Mouse (Mus musculus): ENCODE results near the gene Lcat. TPM values are rescaled to one million over a fixed set of nuclear protein-coding genes. Genes with fewer than 3 reads are reported as not detected.

The Lcat gene
- polyA plus RNA-seq, 1 experiment from 2014 or later: 1.3 TPM

DNA sequence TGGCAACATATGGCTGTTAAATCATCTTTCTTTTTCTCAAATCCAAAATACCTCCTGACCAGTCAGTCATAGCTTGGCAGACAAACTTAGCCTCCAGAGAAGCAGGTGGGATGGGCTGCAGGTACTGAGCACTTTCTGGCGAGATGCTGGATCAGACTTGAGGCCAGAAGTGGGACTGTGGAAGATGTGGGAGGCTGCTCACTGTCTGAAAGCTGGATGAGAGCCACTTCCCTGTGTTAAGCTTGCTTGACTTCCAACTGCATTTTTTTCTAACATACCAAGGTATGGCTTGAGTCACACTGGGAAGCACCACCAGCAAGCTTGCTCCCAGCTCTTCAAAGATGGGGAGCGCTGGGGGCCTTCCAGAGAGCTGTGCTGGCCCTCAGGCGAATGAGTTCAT, 18.1 kb downstream of the Lcat start:
- H3K4me2 ChIP-seq: no peak overlapping the region
- H3K9ac ChIP-seq: no peak overlapping the region
- no peak overlapping the region for H3K4me3 ChIP-seq
- H3K36me3 ChIP-seq: peaks cover 6% of the 10 kb centered on the region; the same call in 1 of the 2 replicates
- no peak overlapping the region for H3K27ac ChIP-seq
- H3K4me1 ChIP-seq (replicated peaks): peaks cover 8% of the 10 kb centered on the region; the same call in 1 of the 2 replicates
- H3K27me3 ChIP-seq: no peaks in the 10 kb centered on the region
- ATAC-seq (replicated peaks; ENCODE audit: insufficient number of reproducible peaks, insufficient read depth, low FRiP score, low read depth): no peak
- no peaks in the 10 kb centered on the region for H3K9me3 ChIP-seq (replicated peaks)
- WGBS: 66% methylated on average over 3 of the region's 3 CpGs

- Histone ChIP-seq H3K27me3 (no peaks in the 10 kb centered on the region), H3K27ac (no peak overlapping the region), H3K4me3 (no peak overlapping the region), H3K9me3 (replicated peaks) (no peaks in the 10 kb centered on the region), H3K4me2 (no peak overlapping the region), H3K9ac (no peak overlapping the region), H3K36me3 (peaks cover 13% of the 10 kb centered on the region; the same call in 1 of the 2 replicates), H3K4me1 (replicated peaks) (peaks cover 6% of the 10 kb centered on the region; the same call in 1 of the 2 replicates)
- WGBS: 74% methylated on average over 3 of the region's 3 CpGs
- ATAC-seq (replicated peaks; ENCODE audit: insufficient number of reproducible peaks, insufficient read depth, low FRiP score, low read depth): no peak
Observed at GRCm38 (mm10) chr8:105919390-105919789, 23.8 kb downstream of the Lcat start.

GRCm38 (mm10) chr8:105900941-105901616, 42.1 kb downstream of the Lcat start:
- Histone ChIP-seq H3K27me3 (no peaks in the 10 kb centered on the region), H3K36me3 (no peaks in the 10 kb centered on the region), H3K9me3 (replicated peaks) (no peaks in the 10 kb centered on the region), H3K4me3 (peak overlapping the region; percentile 97), H3K27ac (peak overlapping the region; percentile 93), H3K9ac (peak overlapping the region; percentile 99), H3K4me2 (peak overlapping the region; percentile 70), H3K4me1 (replicated peaks) (peaks cover 12% of the 10 kb centered on the region)
- no peak for ATAC-seq (replicated peaks; ENCODE audit: insufficient number of reproducible peaks, insufficient read depth, low FRiP score, low read depth)
- 26% methylated on average over 16 of the region's 16 CpGs for WGBS

GRCm38 (mm10) chr8:105900180-105900940, 42.8 kb downstream of the Lcat start, which contains the start of gene Pskh1:
Gene Pskh1 (plus strand): TSS chr8:105900441.
- peak; percentile 95 for ATAC-seq (replicated peaks; ENCODE audit: insufficient number of reproducible peaks, insufficient read depth, low FRiP score, low read depth)
- Histone ChIP-seq H3K4me3 (peak within 1 kb of the TSS; percentile 97), H3K4me2 (peak within 1 kb of the TSS; percentile 70), H3K27me3 (no peaks in the 10 kb centered on the region), H3K4me1 (replicated peaks) (peaks cover 12% of the 10 kb centered on the region), H3K9ac (peak within 1 kb of the TSS; percentile 99), H3K9me3 (replicated peaks) (no peaks in the 10 kb centered on the region), H3K36me3 (no peaks in the 10 kb centered on the region), H3K27ac (peak within 1 kb of the TSS; percentile 93)
- under 1% methylated on average over 68 of the region's 68 CpGs for WGBS

DNA sequence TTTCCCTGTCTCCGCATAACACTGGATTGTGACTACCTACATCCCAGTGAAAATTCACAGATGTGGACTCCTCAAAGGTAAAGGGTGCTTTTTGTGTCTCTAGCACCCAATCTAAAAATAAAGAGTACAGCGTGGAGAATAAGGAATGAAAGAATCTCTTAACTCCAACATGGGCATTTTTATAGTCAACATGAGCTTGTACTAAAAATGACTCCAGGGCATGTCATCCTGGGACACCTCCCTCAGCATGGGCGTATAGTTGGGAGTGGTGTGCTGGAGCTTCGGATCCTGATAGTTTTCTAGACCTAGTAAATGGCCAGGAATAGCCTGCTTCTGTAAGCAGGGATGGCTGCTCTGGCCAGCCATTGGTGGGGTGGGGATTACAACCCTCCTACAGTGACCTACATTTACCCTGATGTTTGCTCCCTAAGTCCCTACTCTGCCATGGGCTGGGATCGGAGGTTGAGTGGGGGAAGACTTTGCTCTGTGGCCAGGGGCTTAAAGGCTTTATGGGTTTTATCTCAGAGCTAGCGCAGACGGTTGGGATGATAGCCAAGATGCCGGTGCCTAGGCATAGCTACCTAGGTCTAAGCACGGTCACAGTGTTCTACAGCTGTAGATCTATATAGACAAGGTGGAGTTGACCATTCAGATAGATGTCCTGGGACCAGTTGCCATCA, 45.2 kb downstream of the Lcat start:
- no peaks in the 10 kb centered on the region for H3K9me3 ChIP-seq (replicated peaks)

GRCm38 (mm10) chr8:105893339-105893738, 49.8 kb downstream of the Lcat start, which contains the start of gene Nrn1l:
Gene Nrn1l (plus strand): TSS chr8:105893567.
- peak; percentile 86 for ATAC-seq (replicated peaks; ENCODE audit: insufficient number of reproducible peaks, insufficient read depth, low FRiP score, low read depth)
- 9% methylated on average over 11 of the region's 11 CpGs for WGBS
- Histone ChIP-seq H3K9me3 (replicated peaks) (no peaks in the 10 kb centered on the region), H3K27me3 (no peaks in the 10 kb centered on the region), H3K4me2 (peak within 1 kb of the TSS; percentile 36), H3K4me3 (no peak within 1 kb of the TSS), H3K36me3 (peaks cover 44% of the 10 kb centered on the region), H3K4me1 (replicated peaks) (peaks cover 6% of the 10 kb centered on the region), H3K9ac (0 out of 2 replicates have a peak within 1 kb of the TSS, but pooled peaks have one; percentile 14), H3K27ac (peak within 1 kb of the TSS; percentile 54; the same call in 1 of the 2 replicates)

More for the DNA sequence above, 45.2 kb downstream of the Lcat start:
- H3K36me3 ChIP-seq: peaks cover 1% of the 10 kb centered on the region; the same call in 1 of the 2 replicates
- H3K4me3 ChIP-seq: no peak overlapping the region
- no peaks in the 10 kb centered on the region for H3K27me3 ChIP-seq
- H3K4me1 ChIP-seq (replicated peaks): peaks cover 18% of the 10 kb centered on the region
- no peak for ATAC-seq (replicated peaks; ENCODE audit: insufficient number of reproducible peaks, insufficient read depth, low FRiP score, low read depth)
- no peak overlapping the region for H3K4me2 ChIP-seq
- H3K9ac ChIP-seq: no peak overlapping the region
- WGBS: 63% methylated on average over 9 of the region's 9 CpGs
- H3K27ac ChIP-seq: no peak overlapping the region

- Histone ChIP-seq H3K9ac (no peak overlapping the region), H3K4me2 (no peak overlapping the region), H3K4me1 (replicated peaks) (peaks cover 6% of the 10 kb centered on the region), H3K36me3 (peaks cover 53% of the 10 kb centered on the region), H3K9me3 (replicated peaks) (no peaks in the 10 kb centered on the region), H3K27ac (no peak overlapping the region), H3K27me3 (no peaks in the 10 kb centered on the region), H3K4me3 (no peak overlapping the region)
- no peak for ATAC-seq (replicated peaks; ENCODE audit: insufficient number of reproducible peaks, insufficient read depth, low FRiP score, low read depth)
- 81% methylated on average over 6 of the region's 6 CpGs for WGBS
Observed at GRCm38 (mm10) chr8:105892432-105892831, 50.8 kb downstream of the Lcat start.

DNA sequence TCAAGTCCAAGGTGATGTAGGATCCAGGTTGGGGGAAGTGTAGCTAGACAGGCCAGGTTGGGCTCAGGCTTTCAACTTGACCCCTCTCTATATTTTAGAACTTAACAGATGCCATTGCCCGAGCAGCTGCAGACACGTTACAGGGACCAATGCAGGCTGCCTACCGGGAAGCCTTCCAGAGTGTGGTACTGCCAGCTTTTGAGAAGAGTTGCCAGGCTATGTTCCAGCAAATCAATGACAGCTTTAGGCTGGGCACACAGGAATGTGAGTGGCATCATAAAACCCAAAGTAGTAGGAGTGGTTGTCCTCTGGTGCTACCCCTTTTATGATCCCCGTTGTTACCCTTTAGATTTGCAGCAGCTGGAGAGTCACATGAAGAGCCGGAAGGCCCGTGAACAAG, 52.3 kb downstream of the Lcat start:
- Histone ChIP-seq H3K4me2 (no peak overlapping the region), H3K9ac (no peak overlapping the region), H3K4me3 (no peak overlapping the region), H3K9me3 (replicated peaks) (no peaks in the 10 kb centered on the region), H3K36me3 (peaks cover 68% of the 10 kb centered on the region), H3K27me3 (no peaks in the 10 kb centered on the region), H3K4me1 (replicated peaks) (peaks cover 6% of the 10 kb centered on the region), H3K27ac (no peak overlapping the region)
- WGBS: 86% methylated on average over 6 of the region's 6 CpGs
- no peak for ATAC-seq (replicated peaks; ENCODE audit: insufficient number of reproducible peaks, insufficient read depth, low FRiP score, low read depth)

DNA sequence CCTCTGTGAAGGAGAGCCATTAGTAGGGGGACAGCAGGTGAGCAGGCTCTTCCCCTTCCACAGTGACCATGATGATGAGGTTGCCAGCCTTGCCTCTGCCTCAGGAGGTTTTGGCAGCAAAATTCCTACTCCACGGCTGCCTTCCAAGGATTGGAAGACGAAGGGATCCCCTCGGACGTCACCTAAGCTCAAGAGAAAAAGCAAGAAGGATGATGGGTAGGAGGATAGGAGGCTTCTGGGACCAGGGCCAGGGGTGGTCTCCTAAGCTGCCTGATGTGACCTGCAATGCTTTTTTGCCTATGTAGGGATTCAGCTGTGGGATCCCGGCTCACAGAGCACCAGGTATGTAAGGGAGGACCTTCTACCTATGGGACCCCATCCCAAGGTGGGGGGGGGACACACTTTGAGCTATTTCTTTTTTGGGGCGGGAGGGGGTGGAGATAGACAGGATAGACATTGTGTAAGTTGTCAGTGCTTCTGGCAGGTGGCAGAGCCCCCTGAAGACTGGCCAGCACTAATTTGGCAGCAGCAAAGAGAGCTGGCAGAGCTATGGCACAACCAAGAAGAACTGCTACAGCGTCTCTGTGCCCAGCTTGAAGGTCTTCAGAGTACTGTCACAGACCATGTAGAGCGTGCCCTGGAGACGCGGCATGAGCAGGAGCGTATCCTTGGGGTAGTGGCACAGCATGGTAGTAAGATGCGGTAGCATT, 53.3 kb downstream of the Lcat start:
- H3K36me3 ChIP-seq: peaks cover 78% of the 10 kb centered on the region
- no peak overlapping the region for H3K4me3 ChIP-seq
- no peak overlapping the region for H3K9ac ChIP-seq
- no peak for ATAC-seq (replicated peaks; ENCODE audit: insufficient number of reproducible peaks, insufficient read depth, low FRiP score, low read depth)
- no peaks in the 10 kb centered on the region for H3K9me3 ChIP-seq (replicated peaks)
- peaks cover 6% of the 10 kb centered on the region for H3K4me1 ChIP-seq (replicated peaks)
- H3K27me3 ChIP-seq: no peaks in the 10 kb centered on the region
- no peak overlapping the region for H3K27ac ChIP-seq
- 91% methylated on average over 12 of the region's 12 CpGs for WGBS
- no peak overlapping the region for H3K4me2 ChIP-seq

Data from heart, embryonic 15.5 days (tissue).